ENCODE assay signal across 9 mouse cellular contexts in the genomic region with DNA sequence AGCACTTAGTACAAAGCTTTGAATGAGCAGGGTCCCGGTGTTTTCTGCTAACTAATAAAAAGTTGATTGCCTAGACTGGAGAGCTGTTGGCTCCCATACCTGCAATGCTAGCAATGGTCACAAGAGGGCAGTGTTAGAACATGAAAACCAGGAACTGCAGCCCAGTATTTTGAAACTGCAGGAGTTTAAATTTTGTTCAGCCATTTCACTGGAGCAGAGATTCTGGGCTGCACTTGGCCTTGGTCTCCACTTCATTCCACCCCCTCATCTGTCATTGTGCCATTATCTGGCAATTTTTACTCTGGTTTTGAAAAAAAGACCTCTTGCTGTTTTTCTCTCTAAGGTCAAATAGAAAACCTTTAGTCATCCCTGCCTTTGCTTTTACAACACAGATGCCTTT. TPM values are rescaled to one million over a fixed set of nuclear protein-coding genes. Genes with fewer than 3 reads are reported as not detected.
DNase-seq lines count a peak whose midpoint lies in the region; ATAC-seq lines count a peak whose summit lies in the region.
"Had no signal": no experiment of that assay in that cellular context is flagged by ENCODE, and none has a peak within 500 bp of the region (broad histone marks: within the 10 kb centered on the region; RNA-seq: fewer than 3 reads in every experiment).

No protein-coding gene starts in this region.

- 6% methylated on average over 1 of the region's 1 CpGs for WGBS in kidney, embryonic 14.5 days
- 11% methylated on average over 1 of the region's 1 CpGs for WGBS in limb, embryonic 13.5 days
- 17% methylated on average over 1 of the region's 1 CpGs for WGBS in stomach, embryonic 15.5 days

- intact Hi-C loops in gastrocnemius, postnatal 14 days (cut with DNase I; ENCODE audit: low total_unique reads): loop anchor here (2.0 to 10.0 kb wide), 3 partner anchors 73 to 187 kb away; no protein-coding TSS in a partner anchor

- H3K4me3 ChIP-seq in kidney, embryonic 14.5 days (ENCODE audit: low read length): no peak overlapping the region
- H3K4me3 ChIP-seq in limb, embryonic 13.5 days: no peak overlapping the region
- H3K4me3 ChIP-seq in stomach, embryonic 15.5 days (replicated peaks): no peak overlapping the region
- H3K4me3 ChIP-seq: embryonic facial prominence, embryonic 13.5 days had no signal

- no peaks in the 10 kb centered on the region for H3K36me3 ChIP-seq in kidney, embryonic 14.5 days (ENCODE audit: control insufficient read depth, insufficient read depth, low read length)
- H3K36me3 ChIP-seq in limb, embryonic 13.5 days: no peaks in the 10 kb centered on the region
- no peaks in the 10 kb centered on the region for H3K36me3 ChIP-seq in stomach, embryonic 15.5 days
- H3K36me3 ChIP-seq: embryonic facial prominence, embryonic 13.5 days had no signal

- no peak overlapping the region for H3K4me2 ChIP-seq in kidney, embryonic 14.5 days (replicated peaks; ENCODE audit: low read depth, low read length)
- no peak overlapping the region for H3K4me2 ChIP-seq in limb, embryonic 13.5 days (replicated peaks)
- peak overlapping the region; percentile 2; the same call in 1 of the 2 replicates for H3K4me2 ChIP-seq in stomach, embryonic 15.5 days

- H3K4me1 ChIP-seq in kidney, embryonic 14.5 days (ENCODE audit: control insufficient read depth, insufficient read depth, low read length): no peaks in the 10 kb centered on the region
- peaks cover 15% of the 10 kb centered on the region for H3K4me1 ChIP-seq in limb, embryonic 13.5 days
- H3K4me1 ChIP-seq in stomach, embryonic 15.5 days: peaks cover 4% of the 10 kb centered on the region; the same call in 1 of the 2 replicates

- DNase-seq in 3134 (ENCODE audit: extremely low read depth, insufficient read length, low spot score): peak; percentile 24
- DNase-seq in T-cell, adult 2 months (ENCODE audit: low spot score): peak; percentile 66
- peak; percentile 77 for DNase-seq in gastrocnemius, postnatal 14 days
- DNase-seq in natural killer cell, adult 2 months (ENCODE audit: low spot score in 2 of 2): peak; percentile 42 to 70

- H3K27ac ChIP-seq in kidney, embryonic 14.5 days (ENCODE audit: low read depth, low read length): no peak overlapping the region
- H3K27ac ChIP-seq in limb, embryonic 13.5 days: no peak overlapping the region
- no peak overlapping the region for H3K27ac ChIP-seq in stomach, embryonic 15.5 days

- H3K9me3 ChIP-seq in kidney, embryonic 14.5 days (ENCODE audit: control insufficient read depth, low read length): no peaks in the 10 kb centered on the region
- H3K9me3 ChIP-seq in limb, embryonic 13.5 days: no peaks in the 10 kb centered on the region
- no peaks in the 10 kb centered on the region for H3K9me3 ChIP-seq in stomach, embryonic 15.5 days
- H3K9me3 ChIP-seq: embryonic facial prominence, embryonic 13.5 days had no signal

- no peaks in the 10 kb centered on the region for H3K27me3 ChIP-seq in kidney, embryonic 14.5 days (ENCODE audit: control insufficient read depth, insufficient read depth, low read length)
- no peaks in the 10 kb centered on the region for H3K27me3 ChIP-seq in limb, embryonic 13.5 days
- no peaks in the 10 kb centered on the region for H3K27me3 ChIP-seq in stomach, embryonic 15.5 days (replicated peaks)
- H3K27me3 ChIP-seq: embryonic facial prominence, embryonic 13.5 days had no signal

- ATAC-seq in common myeloid progenitor, adult 5-6 weeks (replicated peaks; ENCODE audit: low read depth, poor library complexity, severe bottlenecking): peak; percentile 86
- peak; percentile 49; the same call in 1 of the 2 replicates for ATAC-seq in kidney, embryonic 14.5 days (ENCODE audit: low FRiP score, low TSS enrichment)
- ATAC-seq in limb, embryonic 13.5 days (ENCODE audit: low FRiP score, low read depth): peak; percentile 33; the same call in 1 of the 2 replicates
- no peak; the same call in 1 of the 2 replicates for ATAC-seq in stomach, embryonic 15.5 days (ENCODE audit: insufficient read depth, low FRiP score, low read depth)

- H3K9ac ChIP-seq in kidney, embryonic 14.5 days (ENCODE audit: low read depth, low read length): no peak overlapping the region
- H3K9ac ChIP-seq in limb, embryonic 13.5 days: no peak overlapping the region
- H3K9ac ChIP-seq in stomach, embryonic 15.5 days: no peak overlapping the region

RNA-seq across cellular contexts. Expression of gene Rapgef4, which starts 57.2 kb away (rescaled TPM):
- total RNA-seq in common myeloid progenitor, adult 5-6 weeks (2017): 0.34 and 0.64 TPM in 2 replicates
- 1 to 10 TPM; 2.3 to 3.2 TPM for total RNA-seq in gastrocnemius, postnatal 14 days (2021)
- 4.2 and 5.1 TPM in 2 replicates for polyA plus RNA-seq in kidney, embryonic 14.5 days (2014; fragmentation: Nextera tagmentation; extraction: Ambion mirVana)
- polyA plus RNA-seq in limb, embryonic 13.5 days (2015; fragmentation: Nextera tagmentation; extraction: Ambion mirVana): 2.3 and 4.3 TPM in 2 replicates
- polyA plus RNA-seq in stomach, embryonic 15.5 days (2015; fragmentation: Nextera tagmentation; extraction: Ambion mirVana): 4.3 and 4.8 TPM in 2 replicates

Comparison
In these comparisons a context has a peak if more than half of its experiments do, and no peak if none do; other contexts are left out.
1. DNase-seq: peak in every context shown above with its lines; median percentile 77 in gastrocnemius, postnatal 14 days; 66 in T-cell, adult 2 months; 56 in natural killer cell, adult 2 months; 24 in 3134.